Mouse (Mus musculus): ENCODE results near the gene BC053393.

BC053393 gene

GRCm38 (mm10) chr11:46571327-46571726, at the start of gene BC053393:
TSS of gene BC053393 (plus strand) at chr11:46571536.
- ChIA-PET CTCF (interaction anchor here in 1 of 4 experiments (0.6 kb wide), 1 partner anchor 877 kb away, joined by 3 read pairs; no protein-coding TSS in a partner anchor), POLR2A (interaction anchor here in 2 of 4 experiments (0.6 to 1.0 kb wide), 4 partner anchors 21 to 183 kb away, joined by 3 to 7 read pairs (median 6); no protein-coding TSS in a partner anchor)

GRCm38 (mm10) chr11:46522719-46523118, 48.6 kb upstream of the BC053393 start:
- CTCF ChIA-PET = no interaction called here
- POLR2A ChIA-PET = no interaction called here

- ChIA-PET CTCF (interaction anchor here in 1 of 4 experiments (0.7 kb wide), 1 partner anchor 128 kb away, joined by 3 read pairs; no protein-coding TSS in a partner anchor), POLR2A (no interaction called here)
These were observed 47.4 kb upstream of the BC053393 start, which contains the start of gene Gm12169 for GRCm38 (mm10) chr11:46523912-46524311. TSS of gene Gm12169 (plus strand) at chr11:46524212.

GRCm38 (mm10) chr11:46530149-46530548, 41.2 kb upstream of the BC053393 start:
- POLR2A ChIA-PET = interaction anchor here in 2 of 4 experiments (0.6 to 1.4 kb wide), 2 partner anchors 17 to 293 kb away, joined by 3 read pairs; no protein-coding TSS in a partner anchor
- CTCF ChIA-PET = no interaction called here

GRCm38 (mm10) chr11:46536978-46537377, 34.4 kb upstream of the BC053393 start:
- CTCF ChIA-PET = interaction anchor here in 1 of 4 experiments (0.5 kb wide), 1 partner anchor 279 kb away, joined by 7 read pairs; no protein-coding TSS in a partner anchor
- POLR2A ChIA-PET = interaction anchor here in 2 of 4 experiments (0.5 to 1.5 kb wide), 3 partner anchors 13 to 142 kb away, joined by 3 to 5 read pairs (median 3); no protein-coding TSS in a partner anchor

GRCm38 (mm10) chr11:46543530-46543929, 27.8 kb upstream of the BC053393 start:
- POLR2A ChIA-PET = interaction anchor here in 1 of 4 experiments (0.5 kb wide), 1 partner anchor 626 kb away, joined by 3 read pairs; no protein-coding TSS in a partner anchor
- CTCF ChIA-PET = no interaction called here

GRCm38 (mm10) chr11:46549721-46550120, 21.6 kb upstream of the BC053393 start:
- CTCF ChIA-PET = no interaction called here
- POLR2A ChIA-PET = interaction anchor here in 2 of 4 experiments (0.7 to 1.4 kb wide), 3 partner anchors 13 to 21 kb away, joined by 3 to 6 read pairs (median 3); partner anchors contain the start of gene BC053393 (in 1 of the 2)

- POLR2A ChIA-PET = interaction anchor here in 1 of 4 experiments (0.6 kb wide), 1 partner anchor 31 kb away, joined by 4 read pairs; no protein-coding TSS in a partner anchor
These were observed 18.6 kb upstream of the BC053393 start for GRCm38 (mm10) chr11:46552741-46553140.

GRCm38 (mm10) chr11:46561096-46561495, 10.2 kb upstream of the BC053393 start:
- POLR2A ChIA-PET = interaction anchor here in 2 of 4 experiments (0.9 kb wide), 2 partner anchors 37 to 40 kb away, joined by 3 read pairs; no protein-coding TSS in a partner anchor
- CTCF ChIA-PET = no interaction called here

More at GRCm38 (mm10) chr11:46552741-46553140, 18.6 kb upstream of the BC053393 start:
- CTCF ChIA-PET = interaction anchor here in 1 of 4 experiments (0.6 kb wide), 1 partner anchor 789 kb away, joined by 3 read pairs; no protein-coding TSS in a partner anchor

- ChIA-PET POLR2A (interaction anchor here in 2 of 4 experiments (0.7 to 1.1 kb wide), 3 partner anchors 14 to 43 kb away, joined by 3 read pairs; no protein-coding TSS in a partner anchor), CTCF (interaction anchor here in 1 of 4 experiments (0.6 kb wide), 1 partner anchor 377 kb away, joined by 3 read pairs; no protein-coding TSS in a partner anchor)
These were observed 6.7 kb upstream of the BC053393 start for GRCm38 (mm10) chr11:46564671-46565070.

- ChIA-PET CTCF (no interaction called here), POLR2A (no interaction called here)
These were observed 5.4 kb upstream of the BC053393 start for GRCm38 (mm10) chr11:46565967-46566366.

- CTCF ChIA-PET = interaction anchor here in 2 of 4 experiments (0.7 to 1.4 kb wide), 2 partner anchors 10 to 377 kb away, joined by 3 read pairs; no protein-coding TSS in a partner anchor
- POLR2A ChIA-PET = interaction anchor here in 1 of 4 experiments (0.8 kb wide), 1 partner anchor 132 kb away, joined by 3 read pairs; no protein-coding TSS in a partner anchor
These were observed 2.2 kb upstream of the BC053393 start for GRCm38 (mm10) chr11:46569107-46569506.

- POLR2A ChIA-PET = no interaction called here
- CTCF ChIA-PET = interaction anchor here in 1 of 4 experiments (0.7 kb wide), 1 partner anchor 354 kb away, joined by 3 read pairs; no protein-coding TSS in a partner anchor
These were observed 7.5 kb downstream of the BC053393 start for GRCm38 (mm10) chr11:46578771-46579281.

- ChIA-PET CTCF (no interaction called here), POLR2A (no interaction called here)
These were observed 9.1 kb downstream of the BC053393 start for GRCm38 (mm10) chr11:46580428-46580827.

- POLR2A ChIA-PET = interaction anchor here in 1 of 4 experiments (0.6 kb wide), 2 partner anchors 85 to 272 kb away, joined by 3 to 4 read pairs; no protein-coding TSS in a partner anchor
These were observed 11.4 kb downstream of the BC053393 start for GRCm38 (mm10) chr11:46582741-46583140.

GRCm38 (mm10) chr11:46592416-46592815, 21.1 kb downstream of the BC053393 start:
- POLR2A ChIA-PET = interaction anchor here in 1 of 4 experiments (0.5 kb wide), 1 partner anchor 36 kb away, joined by 3 read pairs; no protein-coding TSS in a partner anchor

More at GRCm38 (mm10) chr11:46582741-46583140, 11.4 kb downstream of the BC053393 start:
- CTCF ChIA-PET = no interaction called here

GRCm38 (mm10) chr11:46619929-46620328, 48.6 kb downstream of the BC053393 start:
- POLR2A ChIA-PET = no interaction called here
- CTCF ChIA-PET = no interaction called here

More at GRCm38 (mm10) chr11:46592416-46592815, 21.1 kb downstream of the BC053393 start:
- CTCF ChIA-PET = interaction anchor here in 1 of 4 experiments (0.8 kb wide), 1 partner anchor 315 kb away, joined by 8 read pairs; no protein-coding TSS in a partner anchor

GRCm38 (mm10) chr11:46620414-46621168, 49.3 kb downstream of the BC053393 start:
- POLR2A ChIA-PET = no interaction called here
- CTCF ChIA-PET = no interaction called here

- ChIA-PET POLR2A (no interaction called here), CTCF (interaction anchor here in 1 of 4 experiments (0.7 kb wide), 1 partner anchor 108 kb away, joined by 13 read pairs; no protein-coding TSS in a partner anchor)
These were observed 58.0 kb downstream of the BC053393 start, which contains the start of gene Dppa1 for GRCm38 (mm10) chr11:46629211-46629795. TSS of gene Dppa1 (minus strand) at chr11:46629261.

Measured in embryonic stem cell, embryonic (primary cell).